Mouse (Mus musculus) G1E (cell line): Measurements from ENCODE around the gene Mmp25.

Source experiments
- CTCF ChIP-seq: IDR thresholded peaks from 2 replicates; pipeline ENCODE4 v1.5.1; 2012; ENCODE audit warnings: low read depth, low read length, inconsistent platforms, mixed read lengths
- TAL1 ChIP-seq: conservative IDR thresholded peaks from 2 replicates; pipeline ENCODE4 v1.6.1; 2012; ENCODE audit warnings: low read depth, low read length, inconsistent platforms, mixed read lengths

- TF ChIP-seq CTCF = no peak
- no peak for TF ChIP-seq TAL1
Observed at GRCm38 (mm10) chr17:23627813-23628212, 17.3 kb downstream of the Mmp25 start.
